ENCODE assay signal across 9 mouse cellular contexts in genomic region chr2:127854332-127854991, GRCm38 (mm10). TPM values are rescaled to one million over a fixed set of nuclear protein-coding genes. Genes with fewer than 3 reads are reported as not detected.
DNase-seq lines count a peak whose midpoint lies in the region; ATAC-seq and TF ChIP-seq lines count a peak whose summit lies in the region.
"Had no signal": no experiment of that assay in that cellular context is flagged by ENCODE, and none has a peak within 500 bp of the region (broad histone marks: within the 10 kb centered on the region; RNA-seq: fewer than 3 reads in every experiment).

No protein-coding gene starts in this region.

- whole genome bisulfite sequencing in hindbrain, postnatal 0 days = 48% methylated on average over 2 of the region's 4 CpGs

- peak; percentile 99 for ATAC-seq in hindbrain, postnatal 0 days

- no peak for TF ChIP-seq CTCF in hindbrain, postnatal 0 days (IDR thresholded peaks at IDR 0.05; ENCODE audit: low read depth)

- H3K27ac ChIP-seq in hindbrain, postnatal 0 days = no peak overlapping the region

- H3K9ac ChIP-seq in hindbrain, postnatal 0 days (replicated peaks; ENCODE audit: low read length) = no peak overlapping the region

- no peaks in the 10 kb centered on the region for H3K36me3 ChIP-seq in hindbrain, postnatal 0 days (ENCODE audit: insufficient read depth, low read length)

- intact Hi-C loops in left cerebral cortex, postnatal 25 days (cut with DNase I) = no loop called here

- H3K9me3 ChIP-seq in hindbrain, postnatal 0 days (ENCODE audit: low read length) = no peaks in the 10 kb centered on the region

- H3K4me3 ChIP-seq in hindbrain, postnatal 0 days (ENCODE audit: low read length) = no peak overlapping the region

- no peaks in the 10 kb centered on the region for H3K27me3 ChIP-seq in hindbrain, postnatal 0 days (ENCODE audit: insufficient read depth, low read length)

- DNase-seq in NIH3T3 (ENCODE audit: low read depth) = peak; percentile 45
- DNase-seq in adrenal gland, postnatal 25 days = peak; percentile 45
- peak; percentile 6 to 29 for DNase-seq in frontal cortex, postnatal 36 days (ENCODE audit: low spot score in 2 of 2)
- DNase-seq in hindbrain, postnatal 0 days (ENCODE audit: low spot score) = peak; percentile 90
- DNase-seq in left cerebral cortex, postnatal 25 days (ENCODE audit: low spot score in 2 of 2) = peak; percentile 18 to 40
- peak; percentile 10 to 22 for DNase-seq in right cerebral cortex, adult 2 months (ENCODE audit: low spot score in 2 of 2)
- no peak for DNase-seq in embryo, embryonic 9.5 days (ENCODE audit: extremely low spot score)
- no peak for DNase-seq in c-Kit-positive CD71-positive TER-119-positive erythroid progenitor cells, embryonic 14.5 days (ENCODE audit: low spot score)

- no peak overlapping the region for H3K4me2 ChIP-seq in hindbrain, postnatal 0 days (ENCODE audit: low read depth, low read length)

- H3K4me1 ChIP-seq in hindbrain, postnatal 0 days (ENCODE audit: insufficient read depth, low read length) = no peaks in the 10 kb centered on the region

RNA-seq across cellular contexts. Expression of gene Acoxl, which starts 15.8 kb away (rescaled TPM):
- total RNA-seq in adrenal gland, postnatal 25 days (2021) = 1.7 and 2.1 TPM in 2 replicates
- total RNA-seq in hindbrain, postnatal 0 days (2014; rRNA removed) = 0.47 TPM in 1 of 2 replicates, not detected in the other
- polyA plus RNA-seq in hindbrain, postnatal 0 days (2015; fragmentation: Nextera tagmentation; extraction: Ambion mirVana) = 0.19 and 0.29 TPM in 2 replicates
- not detected for total RNA-seq in left cerebral cortex, postnatal 25 days (2021)
- total RNA-seq: layer of hippocampus, adult 18-20 months had no signal

RNA-seq across cellular contexts. Expression of gene Bub1, which starts 22.8 kb away (rescaled TPM):
- 3.4 and 5.1 TPM in 2 replicates for total RNA-seq in adrenal gland, postnatal 25 days (2021)
- total RNA-seq in hindbrain, postnatal 0 days (2014; rRNA removed) = 5.5 and 9.1 TPM in 2 replicates
- polyA plus RNA-seq in hindbrain, postnatal 0 days (2015; fragmentation: Nextera tagmentation; extraction: Ambion mirVana) = 6.2 and 7.5 TPM in 2 replicates
- total RNA-seq in left cerebral cortex, postnatal 25 days (2021) = under 1 TPM in 1 of 2 experiments, not detected in 1; 0.09 TPM

Comparison
In these comparisons a context has a peak if more than half of its experiments do, and no peak if none do; other contexts are left out.
1. DNase-seq: peak in NIH3T3 (single experiment), adrenal gland, postnatal 25 days (single experiment), frontal cortex, postnatal 36 days (2 of 2), hindbrain, postnatal 0 days (single experiment), left cerebral cortex, postnatal 25 days (2 of 2) and right cerebral cortex, adult 2 months (2 of 2); none in embryo, embryonic 9.5 days (single experiment) and c-Kit-positive CD71-positive TER-119-positive erythroid progenitor cells, embryonic 14.5 days (single experiment).